Mouse (Mus musculus): ENCODE results near the gene Plb1.

- TF ChIP-seq CTCF (conservative IDR thresholded peaks at IDR 0.05 in 1 of 2, IDR thresholded peaks at IDR 0.05 in 1 of 2; ENCODE audit: low read depth in 2 of 2, low read length in 2 of 2) (no peak), RCOR1 (conservative IDR thresholded peaks at IDR 0.05; ENCODE audit: low read depth, low read length) (no peak), POLR2A (IDR thresholded peaks at IDR 0.05; ENCODE audit: low read depth, low read length) (no peak), ZMIZ1 (IDR thresholded peaks at IDR 0.05; ENCODE audit: low read depth, low read length) (no peak), EP300 (IDR thresholded peaks at IDR 0.05; ENCODE audit: low read length) (no peak)
These were observed 182.0 kb downstream of the Plb1 start for GRCm38 (mm10) chr5:32414461-32414985.
